Mouse (Mus musculus) bone marrow macrophage, adult 2 months (primary cell): ENCODE measurements around the gene Dgka.

Source experiments
- CTCF ChIP-seq: IDR thresholded peaks from 2 replicates; pipeline ENCODE4 v1.5.1; 2012; ENCODE audit warnings: low read depth, mild to moderate bottlenecking, low read length, moderate library complexity
- POLR2A ChIP-seq: IDR thresholded peaks from 2 replicates; pipeline ENCODE4 v1.6.1; 2012; ENCODE audit warnings: mild to moderate bottlenecking, low read depth, low read length, borderline replicate concordance

DNA sequence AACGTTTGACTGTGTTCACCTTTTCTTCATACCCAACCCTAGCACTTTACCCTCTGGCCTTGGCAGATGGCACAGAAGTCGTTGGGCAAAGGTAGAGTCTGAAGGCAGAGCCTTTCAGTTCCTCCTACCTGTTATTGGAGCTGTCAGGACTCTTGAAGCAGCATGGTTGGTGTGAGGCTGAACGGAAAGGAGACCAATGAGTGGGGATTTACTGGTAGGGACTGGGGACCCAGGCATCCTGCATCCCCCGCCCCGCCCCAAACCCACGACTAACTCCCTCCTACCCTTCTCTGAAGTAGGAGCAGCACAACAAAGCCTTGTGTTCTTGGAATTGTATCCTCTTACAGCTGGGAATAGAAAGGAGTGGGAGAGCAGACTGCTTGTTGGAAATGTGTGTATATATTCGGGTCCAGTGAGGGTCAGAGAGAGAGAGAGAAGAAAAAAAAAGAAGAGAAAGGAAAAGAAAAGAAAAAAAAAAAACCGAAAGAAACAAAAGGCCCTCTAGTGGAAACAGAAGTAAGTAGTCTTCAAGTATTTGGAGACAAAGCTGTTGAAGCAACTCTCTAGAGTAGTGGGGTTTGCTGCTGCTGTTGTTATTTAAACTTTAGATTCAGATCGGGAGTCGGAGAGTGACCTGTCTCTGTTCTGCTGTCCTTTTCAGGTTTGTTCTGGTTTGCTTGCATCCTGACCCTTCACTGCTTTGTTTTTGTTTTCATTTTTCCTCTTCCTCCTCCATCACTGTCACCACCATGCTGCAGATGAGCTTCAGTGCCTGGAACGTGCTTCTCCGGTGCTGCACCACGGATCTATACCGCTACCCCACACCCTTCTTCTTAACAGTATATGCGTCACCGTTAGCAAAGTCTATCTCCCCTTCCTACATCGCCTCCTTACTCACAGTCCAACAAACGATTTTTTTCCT, at the start of gene Dgka:
- TF ChIP-seq CTCF = no peak
- no peak for TF ChIP-seq POLR2A
